In the genomic region with DNA sequence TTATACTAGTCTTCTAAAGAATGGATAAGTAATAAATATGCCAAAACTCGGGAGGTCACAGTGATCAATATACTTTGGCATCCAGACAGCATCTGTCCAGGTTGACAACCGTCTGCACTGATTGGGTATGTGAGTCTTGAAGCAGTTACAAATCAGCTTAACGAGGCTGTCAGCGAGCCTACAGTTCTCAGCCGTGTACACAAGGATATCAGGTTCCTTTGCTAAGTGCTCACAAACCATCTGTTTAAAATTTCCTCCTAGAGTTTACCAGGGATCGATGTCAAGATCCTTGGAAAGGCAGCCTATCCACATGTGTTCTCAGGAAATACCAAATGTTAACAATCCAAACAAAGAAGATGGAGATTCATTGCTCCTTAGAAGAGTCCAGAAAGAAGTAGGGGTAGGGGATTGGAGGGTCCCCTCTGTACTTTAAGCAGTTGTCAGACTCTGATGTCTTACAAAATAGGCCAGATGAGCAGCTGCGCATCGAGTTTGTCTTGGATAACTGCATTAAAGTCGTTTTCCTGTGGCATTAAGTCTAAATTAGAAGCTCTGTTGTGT, we compare ENCODE assay signal across 20 mouse cellular contexts. TPM values are rescaled to one million over a fixed set of nuclear protein-coding genes. Genes with fewer than 3 reads are reported as not detected.
DNase-seq lines count a peak whose midpoint lies in the region; ATAC-seq and TF ChIP-seq lines count a peak whose summit lies in the region.
"Had no signal": no experiment of that assay in that cellular context is flagged by ENCODE, and none has a peak within 500 bp of the region (broad histone marks: within the 10 kb centered on the region; RNA-seq: fewer than 3 reads in every experiment).

No protein-coding gene starts in this region.

- peaks cover 5% of the 10 kb centered on the region; the same call in 1 of the 2 replicates for H3K4me1 ChIP-seq in intestine, embryonic 14.5 days (replicated peaks; ENCODE audit: control insufficient read depth, insufficient read depth, low read length)
- peaks cover 7% of the 10 kb centered on the region; the same call in 1 of the 2 replicates for H3K4me1 ChIP-seq in intestine, embryonic 16.5 days (ENCODE audit: control insufficient read depth, insufficient read depth, low read length)
- H3K4me1 ChIP-seq in embryonic facial prominence, embryonic 12.5 days = peaks cover 13% of the 10 kb centered on the region; the same call in 1 of the 2 replicates
- H3K4me1 ChIP-seq in limb, embryonic 13.5 days = peaks cover 11% of the 10 kb centered on the region
- H3K4me1 ChIP-seq: liver, embryonic 15.5 days; stomach, embryonic 15.5 days had no signal

- H3K27me3 ChIP-seq in intestine, embryonic 14.5 days (replicated peaks; ENCODE audit: control insufficient read depth, insufficient read depth, low read length) = no peaks in the 10 kb centered on the region
- H3K27me3 ChIP-seq in intestine, embryonic 16.5 days (replicated peaks; ENCODE audit: control insufficient read depth, insufficient read depth, low read length) = no peaks in the 10 kb centered on the region
- no peaks in the 10 kb centered on the region for H3K27me3 ChIP-seq in embryonic facial prominence, embryonic 12.5 days
- no peaks in the 10 kb centered on the region for H3K27me3 ChIP-seq in limb, embryonic 13.5 days
- H3K27me3 ChIP-seq: liver, embryonic 15.5 days; stomach, embryonic 15.5 days had no signal

- no peak for DNase-seq in intestine, embryonic 14.5 days (ENCODE audit: low spot score)
- DNase-seq in brain, embryonic 14.5 days (ENCODE audit: low read depth) = peak; percentile 32
- DNase-seq in spleen, adult 12 weeks (ENCODE audit: low spot score) = no peak
- DNase-seq in thymus, postnatal 25 days = no peak
- DNase-seq in cerebellum, postnatal 36 days = no peak
- DNase-seq: adrenal gland, adult 8-10 months; cerebellum, adult 8-10 months; forebrain, postnatal 0 days; heart, adult 2 months; heart, postnatal 10 days; lung, postnatal 14 days; thymus, postnatal 36 days had no signal

- no peak overlapping the region for H3K9ac ChIP-seq in intestine, embryonic 14.5 days (ENCODE audit: low read length)
- H3K9ac ChIP-seq in intestine, embryonic 16.5 days (ENCODE audit: low read depth, low read length) = no peak overlapping the region
- no peak overlapping the region for H3K9ac ChIP-seq in embryonic facial prominence, embryonic 12.5 days
- no peak overlapping the region for H3K9ac ChIP-seq in limb, embryonic 13.5 days
- H3K9ac ChIP-seq: forebrain, postnatal 0 days; liver, embryonic 15.5 days; stomach, embryonic 15.5 days had no signal

- H3K4me3 ChIP-seq in intestine, embryonic 14.5 days (ENCODE audit: low read depth, low read length) = no peak overlapping the region
- no peak overlapping the region for H3K4me3 ChIP-seq in intestine, embryonic 16.5 days (ENCODE audit: low read length)
- H3K4me3 ChIP-seq in embryonic facial prominence, embryonic 12.5 days = no peak overlapping the region
- H3K4me3 ChIP-seq in limb, embryonic 13.5 days = no peak overlapping the region
- H3K4me3 ChIP-seq: heart, adult 2 months; layer of hippocampus, adult 2 months; liver, embryonic 15.5 days; stomach, embryonic 15.5 days had no signal

- 15% methylated on average over 9 of the region's 9 CpGs for WGBS in intestine, embryonic 14.5 days
- 22% methylated on average over 9 of the region's 9 CpGs for WGBS in intestine, embryonic 16.5 days
- 10% methylated on average over 9 of the region's 9 CpGs for WGBS in embryonic facial prominence, embryonic 12.5 days
- WGBS in limb, embryonic 13.5 days = 10% methylated on average over 9 of the region's 9 CpGs

- peak overlapping the region; percentile 0; the same call in 1 of the 2 replicates for H3K27ac ChIP-seq in intestine, embryonic 14.5 days (ENCODE audit: low read depth)
- H3K27ac ChIP-seq in intestine, embryonic 16.5 days (ENCODE audit: low read length) = no peak overlapping the region
- H3K27ac ChIP-seq in embryonic facial prominence, embryonic 12.5 days = peak overlapping the region; percentile 83
- H3K27ac ChIP-seq in limb, embryonic 13.5 days = no peak overlapping the region; the same call in 1 of the 2 replicates
- H3K27ac ChIP-seq: heart, adult 2 months; layer of hippocampus, adult 2 months; liver, embryonic 15.5 days; stomach, embryonic 15.5 days had no signal

- ATAC-seq in intestine, embryonic 14.5 days (replicated peaks; ENCODE audit: low FRiP score, low TSS enrichment, low read depth) = no peak
- no peak for ATAC-seq in intestine, embryonic 16.5 days
- ATAC-seq in embryonic facial prominence, embryonic 12.5 days (ENCODE audit: insufficient number of reproducible peaks, insufficient read depth, low FRiP score, low TSS enrichment) = peak; percentile 79; the same call in 1 of the 2 replicates
- peak; percentile 87 for ATAC-seq in limb, embryonic 13.5 days (ENCODE audit: low FRiP score, low read depth)
- ATAC-seq: forebrain, postnatal 0 days; inflammation-experienced regulatory T-cells, adult 6 months had no signal

- H3K9me3 ChIP-seq in intestine, embryonic 14.5 days (ENCODE audit: control insufficient read depth, low read length) = no peaks in the 10 kb centered on the region
- H3K9me3 ChIP-seq in intestine, embryonic 16.5 days (ENCODE audit: control insufficient read depth, low read length) = no peaks in the 10 kb centered on the region
- no peaks in the 10 kb centered on the region for H3K9me3 ChIP-seq in embryonic facial prominence, embryonic 12.5 days
- no peaks in the 10 kb centered on the region for H3K9me3 ChIP-seq in limb, embryonic 13.5 days
- H3K9me3 ChIP-seq: liver, embryonic 15.5 days; stomach, embryonic 15.5 days had no signal

- no peak for TF ChIP-seq CTCF in brain, embryonic 14.5 days (IDR thresholded peaks at IDR 0.05; ENCODE audit: borderline replicate concordance, extremely low read depth, insufficient read depth, insufficient read length)

- H3K4me2 ChIP-seq in intestine, embryonic 14.5 days (ENCODE audit: low read length) = no peak overlapping the region
- no peak overlapping the region for H3K4me2 ChIP-seq in intestine, embryonic 16.5 days (ENCODE audit: low read depth, low read length)
- peak overlapping the region; percentile 12 for H3K4me2 ChIP-seq in embryonic facial prominence, embryonic 12.5 days (replicated peaks)
- peak overlapping the region; percentile 28; the same call in 1 of the 2 replicates for H3K4me2 ChIP-seq in limb, embryonic 13.5 days (replicated peaks)
- H3K4me2 ChIP-seq: liver, embryonic 15.5 days; midbrain, embryonic 11.5 days; stomach, embryonic 15.5 days had no signal

- TF ChIP-seq POLR2A in brain, embryonic 14.5 days (IDR thresholded peaks at IDR 0.05; ENCODE audit: borderline replicate concordance, extremely low read depth, insufficient read depth, insufficient read length, poor library complexity, severe bottlenecking) = no peak

- no peaks in the 10 kb centered on the region for H3K36me3 ChIP-seq in intestine, embryonic 14.5 days (ENCODE audit: control insufficient read depth, insufficient read depth, low read length)
- H3K36me3 ChIP-seq in intestine, embryonic 16.5 days (ENCODE audit: control insufficient read depth, insufficient read depth, low read length) = no peaks in the 10 kb centered on the region
- H3K36me3 ChIP-seq in embryonic facial prominence, embryonic 12.5 days = no peaks in the 10 kb centered on the region
- H3K36me3 ChIP-seq in limb, embryonic 13.5 days = no peaks in the 10 kb centered on the region
- H3K36me3 ChIP-seq: liver, embryonic 15.5 days; stomach, embryonic 15.5 days had no signal

RNA-seq across cellular contexts. Expression of gene M1ap, which starts 40.8 kb away (rescaled TPM):
- 0.17 and 0.47 TPM in 2 replicates for polyA plus RNA-seq in intestine, embryonic 14.5 days (2014; fragmentation: Nextera tagmentation; extraction: Ambion mirVana)
- polyA plus RNA-seq in intestine, embryonic 16.5 days (2015; fragmentation: Nextera tagmentation; extraction: Ambion mirVana) = 0.34 and 0.62 TPM in 2 replicates
- 0.05 and 0.15 TPM in 2 replicates for polyA plus RNA-seq in brain, embryonic 14.5 days (2012; rRNA removed)
- polyA plus RNA-seq in embryonic facial prominence, embryonic 12.5 days (2016; fragmentation: Nextera tagmentation; extraction: Ambion mirVana) = 0.31 TPM in 2 replicates
- 0.34 and 0.65 TPM in 2 replicates for polyA plus RNA-seq in limb, embryonic 13.5 days (2015; fragmentation: Nextera tagmentation; extraction: Ambion mirVana)

RNA-seq across cellular contexts. Expression of gene Dok1, which starts 45.8 kb away (rescaled TPM):
- 7.6 and 9.1 TPM in 2 replicates for polyA plus RNA-seq in intestine, embryonic 14.5 days (2014; fragmentation: Nextera tagmentation; extraction: Ambion mirVana)
- 9.5 and 9.6 TPM in 2 replicates for polyA plus RNA-seq in intestine, embryonic 16.5 days (2015; fragmentation: Nextera tagmentation; extraction: Ambion mirVana)
- polyA plus RNA-seq in brain, embryonic 14.5 days (2012; rRNA removed) = 2.7 and 2.9 TPM in 2 replicates
- 11.0 and 11.8 TPM in 2 replicates for polyA plus RNA-seq in embryonic facial prominence, embryonic 12.5 days (2016; fragmentation: Nextera tagmentation; extraction: Ambion mirVana)
- polyA plus RNA-seq in limb, embryonic 13.5 days (2015; fragmentation: Nextera tagmentation; extraction: Ambion mirVana) = 16.2 and 16.5 TPM in 2 replicates

RNA-seq across cellular contexts. Expression of gene Loxl3, which starts 46.5 kb away (rescaled TPM):
- 13.6 and 14.4 TPM in 2 replicates for polyA plus RNA-seq in intestine, embryonic 14.5 days (2014; fragmentation: Nextera tagmentation; extraction: Ambion mirVana)
- 11.3 and 11.9 TPM in 2 replicates for polyA plus RNA-seq in intestine, embryonic 16.5 days (2015; fragmentation: Nextera tagmentation; extraction: Ambion mirVana)
- 6.7 and 7.3 TPM in 2 replicates for polyA plus RNA-seq in brain, embryonic 14.5 days (2012; rRNA removed)
- 17.9 and 21.9 TPM in 2 replicates for polyA plus RNA-seq in embryonic facial prominence, embryonic 12.5 days (2016; fragmentation: Nextera tagmentation; extraction: Ambion mirVana)
- 34.4 and 36.3 TPM in 2 replicates for polyA plus RNA-seq in limb, embryonic 13.5 days (2015; fragmentation: Nextera tagmentation; extraction: Ambion mirVana)
- polyA plus RNA-seq: inflammation-experienced regulatory T-cells, adult 6 months had no signal

RNA-seq across cellular contexts. Expression of gene Sema4f, which starts 47.9 kb away (rescaled TPM):
- polyA plus RNA-seq in intestine, embryonic 14.5 days (2014; fragmentation: Nextera tagmentation; extraction: Ambion mirVana) = 1.5 and 1.6 TPM in 2 replicates
- 1.2 and 1.5 TPM in 2 replicates for polyA plus RNA-seq in intestine, embryonic 16.5 days (2015; fragmentation: Nextera tagmentation; extraction: Ambion mirVana)
- polyA plus RNA-seq in brain, embryonic 14.5 days (2012; rRNA removed) = 21.3 and 23.9 TPM in 2 replicates
- polyA plus RNA-seq in embryonic facial prominence, embryonic 12.5 days (2016; fragmentation: Nextera tagmentation; extraction: Ambion mirVana) = 7.0 and 7.7 TPM in 2 replicates
- 3.1 and 4.5 TPM in 2 replicates for polyA plus RNA-seq in limb, embryonic 13.5 days (2015; fragmentation: Nextera tagmentation; extraction: Ambion mirVana)

Comparison
In these comparisons a context has a peak if more than half of its experiments do, and no peak if none do; other contexts are left out.
1. H3K27ac ChIP-seq: peak in intestine, embryonic 14.5 days (single experiment) and embryonic facial prominence, embryonic 12.5 days (single experiment); none in intestine, embryonic 16.5 days (single experiment) and limb, embryonic 13.5 days (single experiment).
2. ATAC-seq: peak in embryonic facial prominence, embryonic 12.5 days (single experiment) and limb, embryonic 13.5 days (single experiment); none in intestine, embryonic 14.5 days (single experiment) and intestine, embryonic 16.5 days (single experiment).
3. H3K4me2 ChIP-seq: peak in embryonic facial prominence, embryonic 12.5 days (single experiment) and limb, embryonic 13.5 days (single experiment); none in intestine, embryonic 14.5 days (single experiment) and intestine, embryonic 16.5 days (single experiment).